Mouse (Mus musculus) natural killer cell, adult 2 months (primary cell): Measurements from ENCODE around the gene AC109138.7.
"Not testable (repeated sequence)": the region's sequence is repeated elsewhere in the genome, so short reads cannot be mapped to it uniquely, and the experiment has no call there.

Source experiments
- DNase-seq, 2 experiments: peaks; one replicate each; pipeline ENCODE4 v3.0.0; 2022; ENCODE audit warnings: low spot score in 2 of 2

Gene AC109138.7

GRCm38 (mm10) chr19:4247010-4247409 is 32.9 kb downstream of the AC109138.7 start:
- no peak for DNase-seq

- not testable (repeated sequence) for DNase-seq
Measured at GRCm38 (mm10) chr19:4248683-4249082, 34.5 kb downstream of the AC109138.7 start.

DNA sequence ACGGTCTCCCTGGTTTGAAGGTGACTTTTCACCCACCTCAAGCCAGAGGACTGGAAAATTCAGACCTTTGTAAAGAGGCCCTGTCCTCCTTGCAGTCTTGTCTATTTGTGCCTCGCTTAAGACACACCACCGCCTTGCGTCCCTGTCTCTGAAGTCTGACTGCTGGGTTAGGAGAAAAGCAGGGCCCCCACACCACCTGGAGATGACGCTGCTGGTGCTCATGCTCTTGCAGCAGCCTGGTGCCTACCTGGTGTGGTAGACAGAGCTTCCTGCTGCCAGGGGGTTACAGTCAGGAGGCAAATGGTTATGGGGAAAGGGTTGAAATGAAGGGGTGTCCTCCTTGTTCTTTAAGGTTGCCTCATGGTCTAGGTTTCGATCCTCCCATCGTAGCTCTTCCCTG is 40.1 kb downstream of the AC109138.7 start:
- no peak for DNase-seq

GRCm38 (mm10) chr19:4255583-4256162 is 41.5 kb downstream of the AC109138.7 start:
- DNase-seq, result no peak

DNA sequence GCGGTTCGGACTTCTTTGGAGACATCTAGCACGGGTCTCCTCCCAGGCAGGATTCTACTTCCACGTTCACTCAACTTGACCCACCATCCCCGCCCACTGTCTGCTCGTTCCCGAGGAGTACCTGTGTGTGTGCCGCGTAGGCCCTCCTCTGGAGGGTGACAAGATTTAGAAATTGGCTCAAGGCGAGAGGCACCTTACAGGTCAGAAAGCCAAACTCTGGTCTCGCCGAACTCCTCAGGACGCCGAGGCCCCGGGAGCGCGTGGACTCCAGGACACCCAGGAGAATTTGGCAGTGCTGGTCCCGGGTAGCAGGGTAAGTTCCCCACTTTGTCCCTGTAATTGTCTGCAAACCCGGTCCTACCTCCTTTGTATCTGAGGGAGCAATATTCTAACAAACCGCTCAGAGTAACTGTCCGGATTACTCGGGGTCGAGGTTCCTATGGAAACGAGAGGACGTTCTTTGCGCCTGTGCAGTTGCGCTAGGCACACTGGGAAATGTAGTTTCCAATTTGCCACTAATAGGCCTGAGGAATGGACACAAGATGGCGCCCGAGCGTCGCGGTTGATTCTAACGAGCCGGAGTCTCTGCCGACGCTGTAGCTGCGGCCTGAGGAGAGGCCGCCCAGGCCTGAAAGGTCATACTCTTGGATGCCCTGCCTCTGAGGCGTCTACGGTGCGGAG is 43.2 kb downstream of the AC109138.7 start:
- peak; percentile 88 to 90 for DNase-seq

- DNase-seq, result no peak
Measured at GRCm38 (mm10) chr19:4257897-4258252, 43.7 kb downstream of the AC109138.7 start.

- DNase-seq, result peak in 1 of 2 experiments; percentile 36
Measured at GRCm38 (mm10) chr19:4261038-4261698, 47.0 kb downstream of the AC109138.7 start.

DNA sequence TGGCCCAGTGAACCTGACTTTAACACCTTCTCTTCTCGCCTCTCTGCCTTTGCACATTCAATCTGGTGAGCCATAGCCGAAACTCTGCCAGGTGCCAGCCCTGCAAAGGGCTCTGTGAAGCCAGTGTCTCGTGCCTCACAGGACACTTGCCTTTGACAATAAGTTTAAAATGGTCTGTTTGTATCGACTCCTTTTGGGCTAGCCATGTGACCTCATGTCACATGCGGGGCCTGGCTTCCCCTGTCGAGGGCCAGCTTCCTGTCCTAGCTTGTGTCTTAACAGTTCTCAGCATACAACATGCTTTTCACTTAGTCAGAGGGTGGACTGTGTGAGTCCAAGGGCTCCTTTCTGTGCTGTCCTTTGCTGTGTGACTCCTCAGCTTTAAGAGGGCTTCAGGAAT is 48.6 kb downstream of the AC109138.7 start:
- peak; percentile 65 to 74 for DNase-seq

- DNase-seq, result no peak
Measured at GRCm38 (mm10) chr19:4263702-4264101, 49.5 kb downstream of the AC109138.7 start.

DNA sequence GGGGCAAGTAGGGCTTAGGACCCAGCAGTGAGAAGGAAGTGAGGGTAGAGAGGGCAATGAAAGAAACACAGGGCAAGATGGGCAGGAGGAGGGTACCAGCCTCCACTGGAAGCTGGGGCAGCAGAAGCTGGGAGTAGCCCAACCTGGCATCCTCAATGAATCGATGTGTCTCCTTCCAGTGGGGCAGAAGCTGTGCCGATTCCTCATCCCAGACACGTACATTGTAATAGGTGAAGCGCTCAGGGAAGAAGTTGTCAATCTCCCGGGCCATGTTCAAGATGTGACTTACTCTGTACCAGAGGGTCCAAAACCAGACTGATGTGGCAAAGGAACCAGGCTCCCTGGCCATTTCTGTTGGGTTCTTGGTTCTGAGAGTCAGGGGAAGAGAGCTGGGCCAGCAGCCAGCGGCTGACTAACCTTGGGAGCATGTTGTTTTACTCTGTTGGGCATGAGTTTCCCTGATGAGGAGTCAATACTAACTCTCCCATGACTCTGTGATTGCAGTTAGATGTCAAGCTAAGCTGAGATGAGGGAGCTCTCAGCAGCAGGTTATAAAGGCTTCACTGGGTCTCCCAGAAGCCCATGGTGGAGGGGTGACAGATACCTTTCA is 50.1 kb downstream of the AC109138.7 start:
- DNase-seq, result no peak

GRCm38 (mm10) chr19:4265956-4266355 is 51.8 kb downstream of the AC109138.7 start:
- DNase-seq, result no peak

DNA sequence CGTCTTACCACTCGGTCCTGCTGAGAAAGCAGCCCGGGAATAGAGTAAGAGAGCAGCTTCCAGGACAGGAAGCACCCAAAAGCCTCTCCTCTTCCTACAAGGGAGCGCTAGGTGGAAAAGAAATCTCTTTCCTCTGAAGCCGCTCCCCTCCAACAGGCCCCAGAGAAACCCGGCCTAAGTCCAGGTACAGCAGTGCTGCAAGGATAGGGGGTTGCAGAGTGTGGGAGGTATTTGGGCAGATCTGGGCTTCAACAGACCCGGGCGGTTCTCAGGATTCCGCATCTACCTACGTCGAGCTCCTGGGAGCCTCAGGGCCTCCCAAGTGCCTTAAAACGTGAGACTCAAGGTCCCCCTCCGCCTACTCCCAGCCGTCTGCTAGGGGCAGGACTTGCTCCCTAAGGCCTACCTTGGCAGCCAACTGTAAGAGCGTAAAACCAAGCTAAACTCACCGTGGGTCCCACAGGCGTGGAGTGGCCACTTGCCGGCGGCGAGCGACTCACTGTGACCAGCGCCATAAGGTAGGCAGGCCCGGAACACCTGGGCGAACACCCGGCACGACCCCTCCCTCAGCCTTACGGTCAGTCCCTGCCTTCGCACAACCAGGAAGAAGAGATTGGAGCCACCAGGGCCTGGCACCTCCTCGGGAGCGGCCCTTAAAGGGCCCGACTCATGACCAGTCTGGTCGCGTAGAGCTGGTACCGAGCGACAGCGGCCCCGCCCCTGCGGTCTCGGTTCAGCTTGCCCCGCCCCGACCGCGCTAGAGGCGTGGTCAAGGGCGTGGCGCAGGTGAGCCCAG is 54.6 kb downstream of the AC109138.7 start, which contains the start of gene Ssh3:
Ssh3 (minus strand) TSS at position 615 of the 796 bp plus-strand sequence.
- peak; percentile 53 to 63 for DNase-seq

GRCm38 (mm10) chr19:4270187-4270586 is 56.0 kb downstream of the AC109138.7 start:
- no peak for DNase-seq

- no peak for DNase-seq
Measured at GRCm38 (mm10) chr19:4270972-4271371, 56.8 kb downstream of the AC109138.7 start.

GRCm38 (mm10) chr19:4279487-4279886 is 65.3 kb downstream of the AC109138.7 start:
- DNase-seq, result no peak

DNA sequence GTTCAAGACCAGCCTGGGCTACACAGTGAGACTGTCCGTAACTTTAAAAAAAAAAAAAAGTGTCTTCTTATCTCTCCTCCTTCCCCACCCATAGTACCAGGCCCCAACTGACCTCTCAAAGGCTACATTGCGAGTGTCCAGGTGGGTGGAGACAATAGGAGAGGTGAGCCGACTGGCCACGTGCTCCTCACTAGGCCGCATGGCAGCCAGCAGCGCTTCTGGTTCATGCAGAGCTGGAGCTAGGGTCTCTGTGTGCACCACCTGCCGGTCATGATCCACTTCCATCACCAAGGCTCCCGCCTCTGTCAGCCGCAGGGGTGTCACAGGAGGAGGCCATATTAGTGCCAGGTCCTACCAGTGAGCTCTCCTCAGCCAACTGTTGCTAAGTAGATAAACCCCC is 66.3 kb downstream of the AC109138.7 start:
- no peak for DNase-seq
